Mouse (Mus musculus) small intestine, adult 2 months (tissue): ENCODE results near the gene Neo1.

ENCODE experiments used
- CTCF ChIP-seq: fragments of 200-500 bp; IDR thresholded peaks from 2 replicates; pipeline ENCODE4 v1.5.1; 2012; ENCODE audit warnings: low read depth, mild to moderate bottlenecking, control low read depth, inconsistent platforms, low read length, moderate library complexity, mixed read lengths; ENCODE audit not compliant: insufficient replicate concordance, insufficient read length; ENCODE audit errors: extremely low read depth
- POLR2A ChIP-seq: fragments of 200-500 bp; IDR thresholded peaks from 2 replicates; pipeline ENCODE4 v1.6.1; 2012; ENCODE audit warnings: low read depth, mild to moderate bottlenecking, control low read depth, inconsistent platforms, low read length, moderate library complexity

DNA sequence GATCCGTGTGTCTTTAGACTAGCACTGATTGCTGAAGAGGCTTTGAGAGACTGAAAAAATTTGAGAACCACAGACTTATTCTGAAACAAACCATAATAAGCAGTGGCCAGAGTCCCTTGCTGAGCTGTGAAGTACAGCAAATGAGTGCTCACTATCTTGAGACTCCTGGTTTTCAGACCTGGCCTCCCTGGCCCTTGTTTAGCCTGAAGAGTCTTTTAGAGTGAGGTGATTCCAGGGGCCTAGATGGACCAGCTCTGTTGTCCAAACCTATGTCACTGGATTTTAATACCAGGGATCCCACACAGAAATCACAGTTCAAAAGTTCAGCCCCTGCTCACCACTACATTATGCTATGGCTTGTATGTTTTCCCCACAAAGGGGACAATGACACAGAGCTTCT, 156.4 kb downstream of the Neo1 start:
- TF ChIP-seq POLR2A (no peak), CTCF (no peak)
